Mouse (Mus musculus): ENCODE results near the gene Slc25a21.

Slc25a21 gene

DNA sequence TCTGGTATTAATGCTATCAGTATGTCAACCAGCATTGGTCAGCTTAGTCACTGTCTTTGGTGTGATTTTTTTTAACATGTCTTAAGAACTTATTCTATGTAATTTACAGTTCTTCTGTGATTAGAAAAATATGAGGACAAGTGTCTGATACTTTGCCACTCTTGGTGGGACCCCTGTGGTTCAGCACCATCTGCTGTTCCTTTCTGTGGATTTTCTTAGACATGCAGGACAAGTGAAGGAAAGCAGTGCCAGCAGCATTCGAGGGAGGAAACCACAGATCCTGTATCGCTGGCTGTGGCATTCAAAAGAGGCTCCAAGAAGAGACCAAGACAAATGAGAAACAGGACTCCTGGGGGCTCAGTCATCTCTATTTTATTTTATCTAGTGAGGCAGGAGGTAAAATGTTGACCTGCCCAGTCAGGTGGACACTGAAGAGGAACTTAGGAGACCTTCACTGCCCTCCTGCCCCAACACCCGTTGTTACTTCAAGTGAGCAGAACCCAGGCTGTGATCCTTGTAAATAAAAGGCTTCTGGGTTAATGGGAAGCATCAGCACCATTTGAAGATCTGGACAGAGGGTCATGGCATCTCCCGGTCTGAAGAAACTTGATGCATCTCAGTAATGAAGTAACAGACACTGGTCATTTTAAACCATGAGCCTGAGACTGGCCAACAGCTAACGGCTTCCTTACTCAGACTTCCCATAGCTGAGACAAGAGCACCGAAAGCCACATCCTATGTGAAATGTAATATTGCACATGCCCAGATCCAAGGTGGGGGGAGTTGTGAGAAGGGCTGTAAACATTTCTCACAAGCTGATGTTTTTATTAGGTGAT, 306.2 kb downstream of the Slc25a21 start:
- no peak for DNase-seq (ENCODE audit: low spot score)

DNA sequence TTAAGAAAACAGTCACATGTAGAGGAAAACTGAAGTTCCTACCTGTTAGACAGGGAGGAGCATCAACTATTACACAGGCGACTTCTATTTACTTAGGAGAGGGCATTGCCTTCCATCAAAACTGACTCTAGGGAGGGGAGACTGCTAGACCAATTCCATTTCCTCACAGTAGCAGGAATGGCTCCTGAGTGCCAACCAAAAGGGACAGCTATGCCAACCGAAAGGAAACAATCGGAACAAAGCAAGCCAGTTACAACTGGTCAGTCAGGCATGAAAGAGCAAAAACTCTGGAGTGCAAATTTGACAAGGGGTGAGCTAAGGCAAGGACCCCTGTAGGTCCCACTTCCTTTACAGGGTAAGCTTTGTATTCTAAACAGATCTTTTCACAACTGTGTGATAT, 319.5 kb downstream of the Slc25a21 start:
- DNase-seq (ENCODE audit: low spot score): no peak

DNA sequence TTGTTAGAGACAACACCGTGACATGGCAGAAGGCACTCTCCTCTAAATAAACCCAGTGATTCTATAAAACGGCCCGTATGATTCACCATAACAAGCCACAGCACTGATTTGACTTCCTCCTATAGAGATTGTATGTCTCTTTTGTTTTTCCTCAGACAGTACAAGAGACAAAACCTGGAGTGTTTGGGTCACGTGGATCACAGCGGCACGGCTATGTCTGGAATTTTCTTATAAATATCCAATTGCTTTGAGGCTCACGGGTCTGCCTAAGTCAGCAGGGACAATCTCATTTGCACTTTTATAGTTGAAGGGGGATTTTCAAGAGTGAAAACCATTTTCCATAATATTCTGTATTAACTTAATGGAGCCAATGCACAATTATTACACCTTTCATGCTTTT, 320.7 kb downstream of the Slc25a21 start:
- no peak for DNase-seq (ENCODE audit: low spot score)

DNA sequence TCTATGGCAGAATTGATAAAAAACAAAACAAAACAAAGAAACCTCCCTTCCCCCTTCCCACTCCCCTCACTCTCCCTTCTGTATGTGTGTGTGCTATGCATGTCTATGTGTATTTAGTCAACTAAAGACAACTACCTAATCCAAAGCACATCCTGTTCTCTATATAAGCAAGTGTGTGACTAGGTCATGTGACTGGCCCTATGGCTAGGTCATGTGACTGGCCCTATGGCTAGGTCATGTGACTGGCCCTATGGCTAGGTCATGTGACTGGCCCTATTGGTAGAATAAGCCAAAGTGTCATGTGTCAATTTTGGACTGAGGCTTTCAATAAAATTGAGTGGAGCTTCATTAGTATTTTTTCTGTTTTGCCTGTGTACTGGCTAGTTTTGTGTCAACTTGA, 324.1 kb downstream of the Slc25a21 start:
- no peak for DNase-seq (ENCODE audit: low spot score)

DNA sequence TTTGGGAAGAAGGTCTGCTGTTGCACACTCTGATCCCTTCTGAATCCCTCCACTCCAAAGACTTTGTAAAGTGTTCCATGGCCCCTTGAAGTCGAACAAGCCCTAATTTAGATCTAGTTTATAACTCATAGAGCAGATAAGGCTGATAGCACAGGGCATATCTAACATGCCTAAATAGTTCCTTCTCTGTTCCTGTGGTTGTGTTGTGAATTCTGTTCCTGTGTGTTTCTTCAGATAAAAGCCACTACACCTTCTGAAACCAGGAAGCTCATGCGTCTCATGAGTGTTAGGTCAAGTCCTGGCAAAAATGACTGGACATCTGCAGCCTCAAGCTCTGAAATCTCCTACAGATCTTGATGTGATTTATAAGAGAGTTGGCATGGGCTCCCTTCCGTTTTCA, 326.7 kb downstream of the Slc25a21 start:
- no peak for DNase-seq (ENCODE audit: low spot score)

DNA sequence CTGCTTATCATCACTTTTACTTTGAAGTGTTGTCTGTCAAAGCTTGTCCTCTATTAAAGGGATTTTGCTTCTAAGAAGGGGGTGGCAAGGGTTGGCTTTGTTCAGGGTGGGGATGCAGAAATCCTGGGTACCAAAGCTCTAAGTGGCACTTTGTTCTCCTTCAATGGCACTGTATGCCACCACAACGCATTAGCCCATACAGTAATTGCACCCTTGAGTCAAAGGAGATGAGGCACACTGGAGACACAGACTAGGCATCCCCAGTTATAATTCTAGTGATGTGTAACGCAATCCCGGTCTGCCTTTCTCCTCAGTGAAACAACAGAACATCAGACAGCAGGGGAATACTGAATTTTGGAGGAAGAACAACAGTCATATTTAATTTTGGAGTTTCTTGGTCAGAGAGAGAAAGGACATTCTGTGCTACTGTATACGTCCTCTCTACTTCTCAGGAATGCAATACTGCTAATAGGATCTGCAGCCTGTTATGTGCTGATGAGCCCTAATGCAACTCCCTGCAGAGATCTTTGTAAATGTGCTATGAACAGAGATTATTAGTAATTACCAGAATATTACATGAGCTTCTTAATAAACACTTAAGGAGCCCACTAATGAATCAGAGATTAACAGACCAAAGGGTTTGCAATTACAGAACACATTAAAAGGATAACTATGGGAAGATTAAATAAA, 333.3 kb downstream of the Slc25a21 start:
- DNase-seq (ENCODE audit: low spot score): no peak

DNA sequence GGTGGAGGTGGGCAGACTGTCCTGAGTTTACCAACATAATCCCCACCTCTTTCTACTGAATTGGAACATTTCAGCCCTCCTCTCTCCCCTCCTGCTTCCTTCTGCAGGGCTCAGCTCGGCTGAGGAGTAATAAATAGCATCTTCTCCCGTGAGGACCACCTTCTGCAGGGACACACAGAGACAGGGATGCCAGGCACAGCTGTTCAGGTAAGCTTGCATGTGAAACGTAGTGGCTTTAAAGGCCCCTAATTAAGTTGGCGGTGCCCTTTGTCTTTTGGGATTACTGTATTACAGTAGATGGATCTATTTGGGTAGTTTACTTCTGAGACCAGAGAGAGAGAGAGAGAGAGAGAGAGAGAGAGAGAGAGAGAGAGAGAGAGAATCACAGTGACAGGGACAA, 344.6 kb downstream of the Slc25a21 start:
- no peak for DNase-seq (ENCODE audit: low spot score)

DNA sequence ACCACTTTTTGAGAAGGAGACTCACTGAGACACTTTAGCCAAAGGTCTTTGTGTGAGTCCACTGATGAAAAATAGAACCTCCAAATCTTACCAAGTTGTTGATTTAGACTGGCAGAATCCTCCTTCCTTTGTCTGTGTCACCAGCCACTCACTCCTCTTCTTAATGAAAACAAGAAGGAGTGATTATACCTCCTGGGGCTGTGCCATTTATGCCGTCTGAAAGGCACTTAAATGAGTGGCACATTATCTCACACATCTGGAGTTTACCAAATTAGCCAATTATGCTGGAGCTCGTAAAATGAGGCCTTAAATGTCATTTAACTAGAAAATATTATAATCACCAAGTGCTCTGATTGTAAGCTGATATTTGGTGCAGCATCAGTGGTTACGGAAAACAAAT, 345.8 kb downstream of the Slc25a21 start:
- no peak for DNase-seq (ENCODE audit: low spot score)

DNA sequence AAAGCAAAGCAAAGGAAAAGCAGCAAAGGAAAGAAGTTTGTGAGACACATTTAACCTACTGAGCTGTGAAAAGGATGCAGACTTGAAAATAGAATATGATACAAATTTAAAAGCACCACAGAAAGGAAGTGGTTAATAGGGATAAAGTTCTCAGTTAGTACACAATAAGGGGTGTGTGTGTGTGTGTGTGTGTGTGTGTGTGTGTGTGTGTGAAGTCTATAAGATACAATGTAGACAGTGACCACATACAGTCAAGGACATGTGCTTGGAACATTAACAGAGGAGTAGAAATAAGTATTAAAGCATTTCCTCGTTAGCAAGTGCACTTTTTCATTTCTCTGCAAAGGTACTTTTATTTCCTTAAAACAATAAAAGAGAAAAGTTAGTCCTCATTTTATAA, 367.3 kb downstream of the Slc25a21 start:
- DNase-seq (ENCODE audit: low spot score): no peak

DNA sequence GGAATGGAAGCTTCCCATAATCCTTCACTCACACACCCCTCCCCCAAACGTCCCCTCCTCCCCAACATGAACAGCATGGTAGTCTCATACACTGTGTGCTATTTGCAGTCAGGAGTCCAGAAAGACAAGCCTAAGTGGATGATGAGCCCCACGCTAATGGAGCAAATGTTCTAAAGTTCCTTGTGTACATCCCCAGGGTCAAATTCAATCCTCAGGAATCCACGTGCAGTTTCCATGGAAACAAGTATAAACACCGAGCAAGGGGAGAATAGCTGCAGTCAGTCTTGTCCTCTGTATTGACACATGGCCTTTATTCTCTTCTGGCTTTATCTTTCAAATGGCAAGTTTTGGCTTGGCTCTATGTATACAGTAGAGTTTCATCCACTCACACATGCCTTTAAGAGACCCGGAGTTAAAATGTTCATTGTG, 367.8 kb downstream of the Slc25a21 start:
- DNase-seq (ENCODE audit: low spot score): no peak

DNA sequence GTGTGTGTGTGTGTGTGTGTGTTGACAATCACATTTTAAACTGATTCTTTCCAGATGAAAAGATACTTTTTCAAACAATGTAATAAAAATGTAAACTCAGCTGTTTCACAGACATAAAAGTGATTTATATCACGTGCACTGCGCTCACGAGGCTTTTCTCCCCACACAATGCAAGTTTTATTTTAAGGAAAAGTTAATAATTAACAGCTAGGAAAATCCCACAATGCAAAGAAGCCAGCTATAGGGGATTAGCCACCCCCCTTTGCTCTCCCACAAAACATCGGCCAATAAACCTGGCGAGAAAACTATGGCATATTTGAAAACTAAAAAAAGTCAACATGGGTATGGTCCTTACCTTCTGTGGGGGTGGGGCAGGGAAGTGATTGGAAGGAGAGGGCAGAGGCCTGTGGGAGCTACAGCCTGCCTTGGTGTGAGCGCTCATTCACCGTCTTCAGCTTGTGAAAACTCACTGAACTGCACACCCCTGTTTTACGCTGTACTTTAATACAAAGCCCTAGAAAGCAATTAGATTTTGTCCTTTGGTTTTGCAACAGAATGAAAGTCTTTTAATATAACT, 369.4 kb downstream of the Slc25a21 start:
- no peak for DNase-seq (ENCODE audit: low spot score)

DNA sequence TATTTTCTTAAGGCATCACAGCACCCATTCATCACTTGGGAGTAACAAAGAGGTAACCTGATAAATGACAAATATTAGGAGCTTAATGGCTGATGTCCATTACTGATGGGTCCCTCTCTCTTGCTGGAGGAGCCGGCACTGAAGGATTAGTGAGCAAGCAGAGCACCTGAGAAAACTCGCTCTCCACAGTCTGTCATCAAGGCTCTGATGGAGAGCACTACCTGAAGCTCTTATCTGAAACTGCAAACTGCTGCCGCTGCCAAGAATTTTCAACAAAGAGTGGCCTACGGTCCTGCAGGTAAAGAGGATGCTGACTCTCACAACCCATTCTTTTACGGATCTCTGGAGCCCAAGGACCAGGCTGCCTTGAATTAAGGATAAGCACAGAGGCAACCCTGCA, 372.6 kb downstream of the Slc25a21 start:
- no peak for DNase-seq (ENCODE audit: low spot score)

DNA sequence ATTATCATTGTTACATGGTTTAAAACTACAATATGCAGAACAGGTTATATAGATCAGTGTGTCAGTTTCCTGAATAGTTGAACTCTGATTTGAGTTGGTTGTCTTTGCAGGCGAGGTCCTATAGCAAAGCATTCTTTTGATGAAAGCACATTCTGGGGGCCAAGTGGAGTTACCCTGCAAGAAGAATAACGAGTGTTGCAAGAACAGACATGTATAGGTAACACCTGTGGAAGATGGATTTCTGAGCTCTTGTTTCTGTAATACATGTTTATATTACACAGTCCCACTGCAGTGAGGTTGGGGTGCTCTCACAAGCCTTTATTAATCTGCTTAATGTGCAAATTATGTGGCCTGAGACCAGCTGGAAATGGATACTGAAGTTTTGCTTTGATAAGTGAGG, 375.1 kb downstream of the Slc25a21 start:
- DNase-seq (ENCODE audit: low spot score): no peak

DNA sequence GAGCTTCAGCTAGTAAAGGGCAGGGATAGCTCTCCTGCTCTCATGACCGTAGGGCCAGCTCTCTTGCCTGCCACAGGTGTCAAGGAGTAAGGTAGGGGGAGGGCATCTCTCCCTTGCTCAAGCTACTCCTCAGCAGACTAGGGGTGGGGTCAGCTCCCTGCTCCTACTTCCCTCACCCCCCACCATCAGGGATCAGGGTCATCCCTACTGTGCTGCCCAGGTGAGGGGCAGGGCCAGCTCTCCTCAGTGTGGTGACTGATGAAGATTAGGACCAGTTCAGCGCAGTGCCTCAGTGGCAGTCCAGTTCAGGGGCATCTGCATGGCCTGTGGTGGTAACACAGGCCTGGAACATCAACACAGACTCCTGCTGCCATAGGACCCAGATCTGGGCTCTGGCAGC, 376.7 kb downstream of the Slc25a21 start:
- DNase-seq (ENCODE audit: low spot score): no peak

DNA sequence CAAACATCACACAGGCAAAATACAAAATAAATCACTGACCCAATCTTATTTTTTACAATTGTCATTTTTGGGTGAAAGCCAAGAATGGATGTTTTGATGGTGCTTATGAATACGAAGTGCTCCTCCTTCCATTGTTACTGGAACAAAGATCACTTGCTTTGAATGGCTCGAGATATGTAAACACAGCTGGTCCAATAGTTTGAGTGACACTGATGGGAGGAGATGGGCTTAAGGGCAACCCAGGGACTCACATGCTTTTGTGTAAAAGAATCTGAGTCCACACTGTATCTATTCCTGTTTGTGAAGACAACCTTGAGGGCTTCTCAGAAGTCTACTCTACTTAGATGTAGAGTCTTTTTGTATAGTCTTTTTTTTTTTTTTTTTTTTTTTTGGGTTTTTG, 389.8 kb downstream of the Slc25a21 start:
- DNase-seq (ENCODE audit: low spot score): no peak

DNA sequence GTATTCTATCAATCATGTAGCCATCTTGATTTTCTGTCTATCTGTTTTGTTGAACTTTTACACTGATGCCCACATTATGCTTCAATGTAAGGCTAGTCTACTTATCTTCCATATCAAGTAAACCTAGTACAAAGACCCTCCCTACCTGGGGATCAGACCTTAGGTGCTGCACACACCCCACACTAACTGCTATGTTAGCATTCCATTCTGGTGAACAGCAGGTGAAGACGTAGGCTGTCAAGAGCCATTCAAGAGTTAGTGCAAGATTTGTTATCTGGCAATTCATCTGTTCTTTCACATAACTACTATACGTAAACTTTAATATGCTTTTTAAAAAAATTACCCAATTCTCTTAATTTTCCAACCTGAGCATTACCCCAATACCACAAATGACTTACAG, 390.2 kb downstream of the Slc25a21 start:
- no peak for DNase-seq (ENCODE audit: low spot score)

DNA sequence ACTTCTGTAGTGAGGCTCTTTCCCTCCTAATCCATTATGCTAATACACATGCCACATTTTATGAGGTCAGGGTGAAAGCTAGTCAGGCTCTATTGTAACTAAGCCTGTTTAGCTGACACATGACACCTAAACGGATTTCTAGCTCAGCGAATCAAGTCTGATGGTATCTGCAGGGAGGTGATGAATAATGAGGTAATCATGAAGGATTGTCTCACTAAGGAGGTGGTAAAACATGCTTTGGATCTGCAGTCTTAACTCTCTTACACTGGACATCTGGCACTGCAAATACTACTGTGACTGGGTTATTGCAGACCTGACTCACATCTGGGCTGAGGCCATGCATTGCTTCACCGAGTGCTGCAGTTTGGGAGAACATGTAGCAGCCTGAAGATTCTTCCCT, 392.8 kb downstream of the Slc25a21 start:
- no peak for DNase-seq (ENCODE audit: low spot score)

DNA sequence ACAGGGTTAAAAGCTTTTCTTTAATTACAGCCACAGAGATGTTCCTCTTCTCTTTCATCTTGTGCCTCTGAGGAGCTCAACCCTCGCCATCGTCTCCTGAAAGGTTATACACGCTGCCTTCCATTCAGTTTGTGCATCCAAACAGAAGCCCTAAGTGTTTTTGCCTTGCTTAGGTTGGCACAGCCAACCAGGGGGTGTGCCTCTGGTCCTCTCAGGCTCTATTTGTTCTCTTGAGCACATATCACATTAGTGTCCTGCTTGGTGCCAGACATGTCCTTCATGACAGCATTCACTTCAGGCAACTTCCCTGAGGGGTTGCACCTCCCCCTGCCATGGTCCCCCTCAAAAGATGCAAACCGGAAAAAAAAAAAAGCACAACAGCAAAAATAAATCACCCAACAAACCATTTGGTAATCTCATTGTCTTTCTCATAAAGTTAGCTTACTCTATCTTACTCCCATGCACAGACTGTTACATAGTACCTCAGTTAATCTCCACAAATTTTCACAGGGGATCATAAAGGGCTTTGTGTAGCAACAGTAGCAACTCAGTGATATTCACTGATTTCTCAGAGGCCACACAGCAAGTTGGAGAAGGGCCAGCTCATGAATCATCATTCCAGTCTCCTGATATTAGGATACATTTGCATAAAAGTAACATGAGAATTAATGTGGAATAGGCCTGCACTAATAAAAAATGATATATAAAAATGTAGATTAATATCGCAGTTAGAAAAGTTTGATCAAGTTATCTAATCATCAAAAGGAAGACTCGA, 398.4 kb downstream of the Slc25a21 start:
- no peak for DNase-seq (ENCODE audit: low spot score)

DNA sequence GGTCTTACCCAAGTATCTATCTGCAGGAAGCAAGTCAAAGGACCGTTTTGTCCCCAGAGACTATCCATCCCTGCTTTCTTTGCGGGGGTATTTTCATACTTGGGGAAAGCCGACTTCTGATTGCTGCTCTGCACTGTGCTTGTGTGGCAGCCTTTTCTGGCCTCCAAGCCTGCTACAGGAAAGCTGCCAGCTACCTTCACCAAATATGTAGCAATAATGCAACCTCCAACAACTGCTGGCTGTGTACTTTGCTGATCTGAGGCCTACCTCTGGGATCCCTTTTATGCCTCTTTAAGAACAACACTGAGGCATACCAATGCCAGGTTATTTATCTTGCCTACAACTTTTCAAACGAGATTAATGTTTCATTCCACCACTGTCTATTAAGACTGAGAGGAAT, 408.0 kb downstream of the Slc25a21 start:
- DNase-seq (ENCODE audit: low spot score): no peak

DNA sequence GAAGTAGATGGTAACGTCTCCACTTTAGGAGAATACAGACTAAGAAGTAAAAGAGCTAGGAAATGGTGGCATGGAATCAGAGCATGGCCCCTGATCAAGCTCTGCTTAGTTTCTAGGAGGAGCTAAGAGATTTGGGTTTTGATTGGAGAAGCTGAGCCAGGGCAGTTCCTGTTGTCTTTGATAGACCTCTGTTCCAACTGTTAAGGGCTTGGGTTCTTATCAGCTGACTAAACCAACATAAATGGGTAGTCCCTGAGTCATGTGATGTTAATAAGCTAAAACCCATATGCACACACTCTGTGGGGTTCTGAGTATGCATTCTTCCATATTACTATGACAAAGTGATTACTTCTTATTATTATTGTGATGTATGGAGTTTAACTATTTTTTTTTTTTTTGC, 412.0 kb downstream of the Slc25a21 start:
- DNase-seq (ENCODE audit: low spot score): no peak

DNA sequence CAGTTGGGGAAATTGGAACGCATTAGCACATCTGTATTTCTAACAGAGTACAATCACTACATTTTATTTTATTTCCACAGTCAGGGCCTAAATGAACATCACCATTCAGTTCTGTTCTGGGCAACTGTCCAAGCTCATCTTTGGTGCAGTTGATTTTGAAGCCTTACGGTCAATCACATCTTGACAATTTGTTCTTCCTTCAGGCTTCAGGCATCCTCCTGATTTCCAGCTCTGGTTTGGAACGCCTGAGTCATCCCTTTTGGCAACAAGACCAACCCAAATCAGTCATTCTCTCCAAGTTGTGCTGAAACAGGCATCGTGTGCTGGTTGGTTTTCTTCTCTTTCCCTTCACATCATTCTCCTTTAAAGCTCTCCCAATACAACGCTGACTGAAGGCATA, 416.1 kb downstream of the Slc25a21 start:
- no peak for DNase-seq (ENCODE audit: low spot score)

DNA sequence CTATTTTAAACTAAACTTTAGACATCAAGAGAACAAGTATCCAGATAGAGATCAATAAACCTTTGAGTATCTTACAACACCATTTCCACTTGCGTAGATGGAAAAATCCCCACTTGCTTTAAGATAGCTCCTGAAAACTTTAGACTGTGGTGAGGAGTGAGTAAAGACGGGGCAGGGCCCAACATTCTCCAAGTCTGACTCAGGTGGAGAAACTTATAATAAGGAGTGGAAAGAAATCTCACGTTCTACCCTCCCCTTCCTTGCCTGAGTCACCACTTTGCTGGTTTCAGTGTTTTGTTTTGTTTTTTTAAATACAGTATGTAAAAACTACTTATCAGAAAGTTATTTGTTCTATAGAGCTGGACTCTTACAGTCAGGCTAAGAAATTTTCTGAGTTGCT, 417.7 kb downstream of the Slc25a21 start:
- no peak for DNase-seq (ENCODE audit: low spot score)

DNA sequence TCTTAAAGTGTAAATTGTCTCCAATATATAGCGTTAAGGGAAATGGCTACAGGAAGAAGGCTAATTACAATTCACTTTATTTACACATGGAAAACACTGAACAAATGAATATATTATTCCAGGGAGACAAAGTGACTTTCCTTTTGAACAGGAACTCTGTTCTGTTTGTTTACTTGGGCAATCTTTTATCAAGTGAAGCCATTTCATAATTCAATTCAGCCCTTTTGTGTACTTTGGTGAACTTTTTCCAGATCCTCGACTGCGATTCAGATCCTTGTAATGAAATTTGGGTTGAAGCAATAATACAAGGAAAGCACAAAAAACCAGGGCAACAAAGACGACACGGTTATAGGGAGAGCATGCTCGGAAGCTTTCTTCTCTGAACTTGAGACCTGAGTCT, 423.3 kb downstream of the Slc25a21 start:
- DNase-seq (ENCODE audit: low spot score): no peak
